Mouse (Mus musculus) thymus, adult 18-20 months (tissue): ENCODE measurements around the gene Olfr1201.

ENCODE experiments used
- DNase-seq, 2 experiments: peaks; one replicate each; pipeline ENCODE4 v3.0.0; 2022; ENCODE audit warnings: mixed read lengths in 2 of 2

The Olfr1201 gene

DNA sequence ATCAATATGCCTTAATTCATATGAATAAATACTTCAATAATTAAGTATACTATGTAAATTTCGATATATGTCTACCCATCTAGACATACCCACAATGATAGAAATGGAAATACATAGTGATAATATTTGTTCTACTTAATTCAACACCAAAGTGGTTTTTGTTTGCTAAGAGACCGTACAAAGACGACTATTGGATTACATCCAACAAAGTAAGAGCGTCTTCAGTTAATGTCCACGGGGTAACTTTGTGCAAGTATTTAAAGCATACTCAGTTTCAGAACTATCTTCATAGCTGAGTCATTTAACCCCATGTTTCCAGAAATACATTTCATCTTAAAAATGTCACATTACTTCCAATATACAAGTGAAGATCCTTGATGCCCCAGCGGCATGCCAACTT lies at the start of gene Olfr1201:
TSS of gene Olfr1201 (plus strand) at position 301 of the 400 bp plus-strand sequence.
- no peak for DNase-seq

DNA sequence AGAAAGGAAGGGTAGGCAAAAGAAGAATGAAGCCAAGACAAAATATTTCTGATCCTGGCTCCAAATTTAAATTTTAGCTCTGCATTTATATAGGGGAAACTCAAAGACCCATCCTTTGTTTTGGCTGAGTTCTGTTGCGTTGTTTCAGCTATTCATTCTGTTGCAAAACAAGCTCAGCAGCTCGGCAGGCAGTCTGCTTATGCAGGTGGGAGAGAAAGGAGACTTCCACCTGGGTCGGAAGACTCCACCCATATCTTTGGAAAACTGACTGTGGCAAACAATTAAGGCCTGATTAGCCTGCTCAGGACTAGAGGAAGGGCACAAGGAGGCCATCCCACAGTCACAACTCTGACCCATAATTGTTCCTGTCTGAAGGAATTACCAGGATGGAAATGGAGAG lies 49.5 kb upstream of the Olfr1201 start:
- no peak for DNase-seq

DNA sequence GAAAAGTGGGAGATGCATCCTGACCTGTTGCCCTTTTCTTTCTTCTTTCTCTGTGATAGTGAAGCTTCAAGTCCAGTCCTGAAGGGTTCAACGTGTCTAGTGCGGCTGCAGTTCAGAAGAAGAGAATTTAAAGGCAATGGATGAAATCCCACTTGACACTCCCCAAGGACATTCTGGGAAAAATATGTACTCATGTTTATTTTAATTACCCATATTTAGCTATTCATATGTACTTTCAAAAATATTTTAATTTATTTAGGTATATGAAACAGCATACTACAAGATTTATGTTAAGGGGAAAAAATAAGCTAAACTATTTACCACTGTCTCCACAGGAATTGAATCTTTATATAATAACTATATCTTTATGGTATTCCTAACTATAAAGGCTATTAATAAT lies 41.6 kb upstream of the Olfr1201 start, which contains the start of gene Olfr1198:
TSS of gene Olfr1198 (minus strand) at position 101 of the 400 bp plus-strand sequence.
- no peak for DNase-seq

DNA sequence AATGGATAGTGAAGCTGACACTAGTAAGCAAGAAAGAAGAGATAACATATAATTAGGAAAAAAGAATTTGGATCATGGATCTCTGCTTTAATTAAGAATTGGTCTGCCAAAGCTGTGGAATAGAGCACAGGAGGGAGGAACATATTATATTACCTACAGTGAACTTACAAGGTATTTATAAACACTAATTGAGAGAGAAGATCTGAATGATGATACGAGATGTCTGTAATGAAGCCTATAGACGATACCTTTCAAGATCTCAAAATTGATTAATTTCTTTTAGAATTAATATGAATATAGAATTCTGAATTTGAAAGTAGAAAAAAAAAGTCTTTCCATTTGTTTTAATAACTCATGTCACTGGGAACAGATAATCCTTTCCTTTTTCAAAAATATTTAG lies 32.5 kb upstream of the Olfr1201 start, which contains the start of gene Olfr1199:
TSS of gene Olfr1199 (minus strand) at position 101 of the 400 bp plus-strand sequence.
- no peak for DNase-seq

DNA sequence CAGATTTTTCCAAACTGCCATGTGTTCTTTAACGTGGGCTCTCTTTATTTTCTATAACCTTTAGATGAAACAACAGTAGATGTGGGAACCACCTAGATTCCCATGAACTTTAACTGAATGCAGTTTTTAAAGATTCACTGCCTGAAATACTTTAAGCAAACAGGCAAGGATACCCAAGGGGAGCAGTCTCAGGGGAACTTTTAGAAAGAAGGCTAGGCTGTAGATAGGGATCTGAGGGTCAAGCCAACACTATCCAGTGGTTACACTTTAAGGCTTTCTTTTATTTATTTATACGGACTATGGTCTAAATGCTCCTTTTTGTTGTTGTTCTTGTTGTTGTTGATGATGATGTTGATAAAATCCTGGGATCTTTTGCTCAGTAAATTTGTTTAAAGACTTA lies 22.4 kb upstream of the Olfr1201 start, which contains the start of gene Olfr1200:
TSS of gene Olfr1200 (minus strand) at position 101 of the 400 bp plus-strand sequence.
- no peak for DNase-seq

DNA sequence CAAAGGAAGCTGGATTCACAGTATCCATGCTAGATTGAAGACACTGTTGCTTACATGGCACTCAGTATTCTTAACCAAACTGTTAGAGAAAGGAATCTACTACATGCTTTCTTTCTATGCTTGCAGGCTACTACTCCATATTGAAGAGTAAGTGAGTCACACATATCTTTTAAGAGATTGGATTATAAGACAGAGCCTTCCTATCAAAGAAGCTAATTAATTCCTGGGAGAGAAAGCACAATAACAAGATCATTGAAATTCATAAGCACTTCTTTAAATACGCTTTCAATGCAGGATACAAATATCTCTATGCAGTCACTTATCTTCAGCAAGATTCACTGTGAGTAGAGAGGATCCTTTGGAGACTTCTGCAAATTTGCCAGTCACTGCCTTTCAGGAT lies 21.4 kb downstream of the Olfr1201 start, which contains the start of gene Olfr1202:
TSS of gene Olfr1202 (plus strand) at position 301 of the 400 bp plus-strand sequence.
- no peak for DNase-seq

DNA sequence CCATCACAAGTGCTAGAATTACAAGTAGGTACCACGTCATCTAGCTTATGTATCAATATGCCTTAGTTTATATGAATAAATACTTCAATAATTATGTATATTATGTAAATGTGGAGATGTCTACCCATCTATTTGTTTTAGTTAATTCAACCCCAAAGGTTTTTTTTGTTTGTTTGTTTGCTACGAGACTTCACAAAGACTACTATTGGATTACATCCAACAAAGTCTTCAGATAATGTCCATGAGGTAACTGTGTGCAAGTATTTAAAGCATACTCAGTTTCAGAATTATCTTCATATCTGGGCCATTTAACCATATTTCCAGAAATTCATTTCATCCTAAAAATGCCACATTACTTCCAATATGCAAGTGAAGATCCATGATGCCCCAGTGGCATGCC lies 36.6 kb downstream of the Olfr1201 start, which contains the start of gene Olfr1205:
TSS of gene Olfr1205 (plus strand) at position 301 of the 400 bp plus-strand sequence.
- no peak for DNase-seq

DNA sequence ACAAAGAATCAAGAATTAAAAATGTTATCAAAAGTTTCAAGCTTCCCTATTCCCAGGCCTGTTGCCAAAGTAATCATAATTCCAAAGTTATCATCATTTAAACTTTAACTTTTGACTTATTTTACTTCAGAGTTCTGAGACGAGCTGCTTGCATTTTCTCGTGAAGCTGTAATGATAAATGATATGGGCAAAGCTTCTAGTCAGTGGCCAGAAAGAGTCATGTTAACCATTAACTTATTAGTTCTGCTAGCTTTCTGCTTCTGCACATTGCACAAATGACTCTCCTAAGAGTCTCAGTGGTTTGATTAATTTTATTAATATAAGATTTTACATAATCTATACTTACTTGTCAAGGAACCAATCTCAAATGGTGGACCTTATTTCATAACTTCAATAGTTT lies 45.6 kb downstream of the Olfr1201 start:
- no peak for DNase-seq
